Mouse (Mus musculus) lung, postnatal 0 days (tissue): ENCODE data around the gene Ndufb2.

Experiments used
- CTCF ChIP-seq: IDR thresholded peaks from 2 replicates; pipeline ENCODE4 v1.5.1; 2016; ENCODE audit warnings: antibody characterized with exemption, mild to moderate bottlenecking
- EP300 ChIP-seq: IDR thresholded peaks from 2 replicates; pipeline ENCODE4 v1.6.1; 2016; ENCODE audit warnings: antibody characterized with exemption, mild to moderate bottlenecking, control low read depth

- TF ChIP-seq CTCF (no peak), EP300 (no peak)
Measured at GRCm38 (mm10) chr6:39545474-39545873, 46.9 kb upstream of the Ndufb2 start.
